Mouse (Mus musculus): ENCODE data around the gene Dpy19l2. TPM values are rescaled to one million over a fixed set of nuclear protein-coding genes. Genes with fewer than 3 reads are reported as not detected.

Gene Dpy19l2
- polyA plus RNA-seq, 1 experiment from 2014 or later, result 0.25 TPM

DNA sequence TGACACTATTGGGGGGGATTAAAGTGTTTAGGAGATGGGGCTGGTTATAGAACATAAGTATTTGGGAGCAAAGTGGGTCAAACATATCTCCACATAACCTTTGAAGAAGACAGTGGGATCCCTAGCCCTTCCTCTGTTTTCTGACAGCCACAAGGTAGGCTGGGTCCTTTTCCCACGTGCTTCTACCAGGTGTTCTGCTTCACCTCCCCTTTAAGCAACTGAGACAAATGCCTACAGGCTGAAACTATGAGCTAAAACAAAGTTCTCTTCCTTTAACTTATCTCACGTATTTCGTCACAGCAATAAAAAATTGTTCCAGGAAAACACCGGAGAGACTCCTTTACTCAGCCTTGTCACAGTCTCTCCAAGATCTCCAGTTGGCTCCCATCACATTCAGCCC is 187.2 kb downstream of the Dpy19l2 start:
- WGBS, result 94% methylated on average over 4 of the region's 4 CpGs

More for the DNA sequence above, 187.2 kb downstream of the Dpy19l2 start:
- Histone ChIP-seq H3K9me3 (no peaks in the 10 kb centered on the region), H3K4me3 (no peak overlapping the region), H3K36me3 (replicated peaks) (no peaks in the 10 kb centered on the region), H3K27ac (no peak overlapping the region), H3K4me1 (peaks cover 4% of the 10 kb centered on the region), H3K27me3 (ENCODE audit: poor library complexity, severe bottlenecking) (no peaks in the 10 kb centered on the region)
- DNase-seq (ENCODE audit: extremely low spot score, low spot score), result no peak

Other genes starting within 250 kb of the Dpy19l2 start
- gene Dpy19l1, start 193.2 kb downstream of the Dpy19l2 start, polyA plus RNA-seq (2016; fragmentation: Nextera tagmentation; extraction: Ambion mirVana), result 9.7 and 10.0 TPM in 2 replicates
- not detected in 2 replicates for gene Cypt4, start 71.1 kb downstream of the Dpy19l2 start, polyA plus RNA-seq (2016; fragmentation: Nextera tagmentation; extraction: Ambion mirVana)
- 0.25 and 0.34 TPM in 2 replicates for gene Tbx20, start 78.0 kb upstream of the Dpy19l2 start, polyA plus RNA-seq (2016; fragmentation: Nextera tagmentation; extraction: Ambion mirVana)

Measured in forebrain, embryonic 10.5 days (tissue).